Mouse (Mus musculus): ENCODE results near the gene Anapc1.
"Not testable (repeated sequence)": the region's sequence is repeated elsewhere in the genome, so short reads cannot be mapped to it uniquely, and the experiment has no call there.

Anapc1 gene

DNA sequence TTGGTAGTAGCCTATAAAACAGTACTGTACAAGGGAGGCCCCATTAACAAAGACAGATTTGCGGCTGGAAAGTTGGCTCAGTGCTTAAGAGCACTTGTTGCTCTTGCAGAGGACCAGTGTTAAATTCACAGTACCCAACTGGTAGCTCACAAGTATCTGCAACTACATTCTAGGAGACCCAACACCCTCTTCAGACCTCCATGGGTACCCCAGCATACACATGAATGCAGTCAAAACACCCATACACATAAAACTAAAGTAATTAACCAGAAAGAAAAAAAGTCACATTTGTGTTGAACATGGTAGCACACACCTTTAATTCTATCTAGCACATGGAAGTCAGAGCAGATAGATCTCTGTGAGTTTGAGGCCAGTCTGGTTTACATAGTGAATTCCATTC, 9.9 kb upstream of the Anapc1 start:
- no peak for ATAC-seq (ENCODE audit: low TSS enrichment)

DNA sequence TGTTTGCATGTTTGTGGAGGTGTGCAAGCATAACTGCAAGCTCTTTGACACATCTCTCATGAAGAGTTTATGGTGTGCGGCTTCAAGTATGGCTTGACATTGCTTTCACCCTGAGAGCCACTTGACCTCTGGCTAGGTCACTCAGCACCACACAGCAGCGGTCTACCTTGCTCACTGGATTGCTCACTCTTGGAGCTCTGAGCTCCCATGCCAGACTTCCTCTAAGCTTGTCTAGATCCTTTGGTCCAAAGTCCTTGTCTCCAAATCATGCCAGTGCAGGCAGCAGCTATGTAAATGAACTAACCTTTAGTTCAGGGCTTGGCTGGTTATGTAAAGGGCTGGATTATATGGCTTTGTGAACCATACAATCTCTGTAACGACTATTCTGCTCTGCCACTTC, 9.2 kb upstream of the Anapc1 start:
- ATAC-seq (ENCODE audit: low TSS enrichment): no peak

DNA sequence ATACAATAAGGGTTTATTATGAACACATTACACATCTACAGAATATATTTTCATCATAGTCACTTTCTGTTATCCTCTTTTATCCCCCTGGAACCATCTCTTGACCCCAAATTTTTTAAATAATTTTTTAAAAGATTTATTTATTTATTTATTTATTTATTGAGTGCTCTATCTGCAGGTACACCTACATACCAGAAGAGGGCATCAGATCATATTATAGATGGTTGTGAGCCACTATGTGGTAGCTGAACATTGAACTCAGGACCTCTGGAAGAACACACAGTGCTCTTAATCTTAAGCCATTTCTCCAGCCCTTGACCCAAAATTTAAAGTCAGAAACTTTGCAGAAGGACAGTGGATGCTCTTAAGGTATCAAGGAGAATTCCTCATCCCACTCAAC, 7.4 kb upstream of the Anapc1 start:
- ATAC-seq (ENCODE audit: low TSS enrichment): no peak

DNA sequence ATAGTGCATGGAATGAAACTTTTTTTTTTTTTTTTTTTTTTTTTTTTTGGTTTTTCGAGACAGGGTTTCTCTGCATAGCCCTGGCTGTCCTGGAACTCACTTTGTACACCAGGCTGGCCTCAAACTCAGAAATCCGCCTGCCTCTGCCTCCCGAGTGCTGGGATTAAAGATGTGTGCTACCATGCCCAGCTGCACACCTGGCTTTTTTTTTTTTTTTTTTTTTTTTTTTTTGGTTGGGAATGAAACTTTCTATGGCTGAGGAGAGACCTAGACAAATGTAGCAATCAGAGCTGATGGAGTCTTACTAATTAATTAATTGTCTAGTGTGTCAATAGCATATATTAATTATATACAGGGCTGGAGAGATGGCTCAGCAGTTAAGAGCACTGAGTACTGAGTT, 6.6 kb upstream of the Anapc1 start:
- ATAC-seq (ENCODE audit: low TSS enrichment): not testable (repeated sequence)

DNA sequence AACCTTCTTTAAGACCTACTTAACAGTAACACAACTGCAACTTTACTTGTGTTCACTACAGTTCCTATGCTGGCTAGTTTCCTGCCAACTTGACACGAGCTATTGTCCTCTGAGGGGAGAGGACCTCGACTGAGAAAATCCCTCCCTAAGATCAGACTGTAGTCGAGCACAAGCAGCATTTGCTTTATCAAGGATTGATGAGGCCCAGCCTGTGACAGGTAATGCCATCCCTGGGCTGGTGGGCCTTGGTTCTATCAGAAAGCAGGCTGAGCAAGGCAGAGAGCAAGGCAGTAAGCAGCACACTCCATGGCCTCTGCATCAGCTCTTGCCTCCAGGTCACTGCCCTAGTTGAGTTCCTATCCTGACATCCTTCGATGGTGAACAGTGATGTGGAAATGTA, 6.0 kb upstream of the Anapc1 start:
- no peak for ATAC-seq (ENCODE audit: low TSS enrichment)

DNA sequence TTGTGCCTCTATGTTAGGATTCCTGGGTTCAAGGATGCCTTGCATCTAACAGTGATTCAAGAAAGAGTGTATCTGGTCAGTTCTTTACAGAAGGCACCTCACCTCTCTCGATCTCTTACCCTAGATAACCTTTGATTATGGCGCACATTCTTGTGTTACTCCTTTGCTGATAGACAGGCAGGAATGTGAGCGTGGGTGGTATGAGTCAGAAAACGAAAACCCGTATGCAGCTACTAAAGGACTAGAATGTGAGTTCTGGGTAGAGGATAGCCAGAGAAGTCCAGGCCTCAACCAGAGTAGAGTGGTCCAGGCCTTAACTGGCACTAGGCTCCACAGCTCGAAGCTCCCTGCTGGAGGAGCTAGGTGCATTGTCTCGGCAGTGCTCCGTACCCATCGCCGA, 5.6 kb upstream of the Anapc1 start:
- ATAC-seq (ENCODE audit: low TSS enrichment): no peak

DNA sequence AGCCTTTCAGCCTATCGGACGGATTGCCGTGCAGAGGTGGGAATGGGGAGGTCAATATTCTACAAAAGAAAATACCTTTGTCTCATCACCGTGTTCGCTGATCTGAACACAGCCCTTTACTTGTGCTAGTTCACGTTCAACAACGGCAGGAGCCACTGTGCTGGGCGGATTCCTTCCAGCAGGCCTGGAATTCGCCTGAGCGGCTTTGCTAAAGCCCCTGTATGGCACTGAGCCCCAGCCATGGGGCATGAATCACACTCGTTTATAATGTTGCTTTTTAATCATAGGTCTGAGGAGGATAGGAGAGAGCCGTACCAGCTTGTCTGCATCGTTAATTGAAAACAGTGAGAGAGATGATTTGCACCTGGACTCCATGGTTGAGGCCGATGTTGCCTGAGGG, 5.1 kb upstream of the Anapc1 start:
- no peak for ATAC-seq (ENCODE audit: low TSS enrichment)

DNA sequence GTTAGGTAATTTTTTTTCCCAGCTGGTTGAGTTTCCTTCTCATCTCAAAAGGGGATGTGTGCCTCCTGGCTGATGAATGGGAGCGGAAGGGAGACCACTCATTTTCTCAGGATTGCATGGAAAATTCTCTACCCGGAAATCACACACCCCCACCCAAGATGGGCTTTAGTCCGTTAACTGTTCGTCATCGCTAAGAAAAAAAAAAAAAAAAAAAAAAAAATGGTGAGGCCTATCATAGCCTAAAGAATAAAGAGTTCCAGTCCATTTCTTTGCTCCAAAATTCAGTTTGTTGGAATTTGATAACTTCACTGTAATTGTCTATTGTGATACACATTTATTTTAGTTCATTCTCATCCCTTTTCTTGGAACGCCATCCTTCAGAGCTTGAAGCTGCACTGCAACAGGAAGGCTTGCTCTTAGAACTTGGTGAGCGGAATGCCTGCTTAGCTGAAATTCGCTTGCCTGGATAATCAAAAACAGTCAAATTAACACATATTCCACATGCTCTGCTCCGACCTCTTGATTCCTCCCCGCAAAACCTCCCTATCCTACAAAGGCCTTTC, 448 bp upstream of the Anapc1 start:
- ATAC-seq (ENCODE audit: low TSS enrichment): peak; percentile 81

DNA sequence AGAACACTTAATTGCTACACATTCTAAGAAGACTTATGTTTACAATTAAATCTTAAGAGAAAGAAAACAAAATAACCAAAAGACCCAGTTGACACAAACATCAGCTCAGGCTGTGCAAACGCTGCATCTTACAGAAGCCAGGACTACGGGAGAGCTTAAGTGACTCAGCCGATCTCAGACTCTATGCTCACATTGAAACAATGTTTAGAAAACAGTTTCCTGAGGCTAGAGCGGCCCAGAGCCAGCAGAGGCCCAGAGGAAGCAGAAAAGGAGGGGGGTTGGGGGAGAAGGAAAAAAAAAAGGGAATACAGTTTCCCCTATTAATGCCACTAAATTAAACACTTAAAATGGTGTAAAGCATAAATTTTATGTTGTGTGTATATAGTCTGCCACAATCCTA, 6.5 kb downstream of the Anapc1 start:
- no peak for ATAC-seq (ENCODE audit: low TSS enrichment)

DNA sequence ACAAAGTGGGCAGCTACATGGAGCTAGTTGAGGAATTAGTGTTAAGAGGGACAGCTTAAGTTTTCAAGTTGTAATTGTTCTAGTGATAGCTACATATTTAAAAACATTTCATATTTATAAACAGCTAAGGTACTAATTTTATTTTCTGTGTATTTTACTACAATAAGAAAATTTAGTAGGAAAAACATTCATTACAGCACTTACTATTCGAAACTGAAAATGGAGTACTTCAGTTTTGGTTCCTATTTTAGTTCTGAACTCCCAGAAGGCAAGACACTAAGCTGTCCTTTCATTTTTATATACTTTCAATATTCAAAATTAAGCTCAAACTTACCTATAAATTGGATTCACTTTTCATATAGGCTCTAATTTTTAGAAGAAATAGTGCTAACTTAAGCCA, 66.6 kb downstream of the Anapc1 start:
- ATAC-seq (ENCODE audit: low TSS enrichment): no peak

DNA sequence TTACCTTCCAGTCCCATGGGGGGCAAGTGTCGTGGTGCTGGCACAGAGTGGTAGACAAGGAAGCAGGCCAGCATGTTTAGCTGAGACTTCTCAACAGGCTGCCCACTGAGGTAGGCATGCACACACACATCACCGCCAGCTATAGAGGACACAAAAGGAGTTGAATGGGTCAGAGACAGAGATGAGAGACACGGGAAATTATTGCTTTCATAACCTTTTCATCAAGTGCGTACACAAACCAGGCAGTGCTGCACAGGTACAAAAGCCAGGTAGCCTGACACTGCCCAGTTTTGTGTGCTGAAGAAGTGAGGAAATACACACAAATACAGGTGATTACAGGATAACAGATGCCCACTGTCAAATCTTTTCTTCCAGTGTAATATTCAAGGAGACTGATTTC, 71.8 kb downstream of the Anapc1 start:
- no peak for ATAC-seq (ENCODE audit: low TSS enrichment)

DNA sequence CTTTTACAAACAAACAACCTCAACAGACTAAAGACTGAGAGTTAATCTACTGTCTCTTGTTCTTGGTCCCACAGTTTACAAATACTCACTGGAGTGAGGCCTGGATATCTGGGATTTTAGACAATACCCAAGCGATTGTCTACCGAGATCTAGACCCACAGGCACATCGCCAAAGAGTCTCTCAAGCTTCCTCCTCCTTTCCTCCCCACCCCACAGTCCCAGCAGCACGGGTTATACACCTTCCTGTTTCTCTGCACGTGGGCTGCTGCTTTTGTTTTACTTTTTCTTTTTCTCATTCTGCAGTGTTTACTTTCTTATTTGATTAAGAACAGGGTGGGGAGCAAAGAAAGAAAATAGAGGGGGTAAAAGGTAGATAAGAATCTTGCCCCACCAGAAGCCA, 73.8 kb downstream of the Anapc1 start:
- no peak for ATAC-seq (ENCODE audit: low TSS enrichment)

DNA sequence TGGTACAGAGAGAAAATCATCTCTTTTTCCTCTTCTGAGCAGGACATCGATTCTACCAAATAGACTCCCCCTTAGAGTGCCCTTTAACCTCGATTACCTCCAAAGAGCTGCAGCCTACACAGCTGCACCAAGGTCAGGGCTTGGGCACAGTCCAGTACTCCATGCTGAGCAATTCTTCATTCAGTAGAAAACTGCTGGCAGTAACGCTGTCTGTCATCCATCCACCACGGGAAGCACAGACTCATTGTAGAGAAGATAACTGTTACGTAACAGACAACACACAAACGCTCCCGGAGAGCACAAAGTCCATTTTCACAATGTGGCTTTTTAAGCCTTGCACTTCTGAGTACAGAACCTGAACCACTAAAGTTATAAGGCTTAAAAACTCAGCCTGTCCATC, 74.9 kb downstream of the Anapc1 start:
- ATAC-seq (ENCODE audit: low TSS enrichment): no peak

DNA sequence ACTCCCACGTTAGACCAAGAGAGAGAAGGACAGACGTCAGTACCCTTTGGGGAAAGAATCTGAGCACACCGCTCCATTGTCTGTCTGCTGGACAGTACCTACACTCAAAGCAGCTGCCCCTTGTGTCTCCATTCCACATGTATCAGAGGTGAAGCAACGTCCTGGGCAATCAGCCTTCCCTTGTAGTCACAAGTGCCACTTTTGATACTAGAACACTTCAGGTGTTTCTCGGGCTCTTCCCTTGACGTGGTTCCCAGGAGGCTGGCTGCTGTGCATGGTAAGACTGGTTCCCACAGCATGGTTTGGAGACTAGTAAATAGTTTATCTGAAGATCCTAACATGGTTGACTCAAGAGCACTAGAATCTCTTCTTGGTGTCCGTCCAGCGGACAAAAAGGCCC, 76.0 kb downstream of the Anapc1 start:
- ATAC-seq (ENCODE audit: low TSS enrichment): no peak

DNA sequence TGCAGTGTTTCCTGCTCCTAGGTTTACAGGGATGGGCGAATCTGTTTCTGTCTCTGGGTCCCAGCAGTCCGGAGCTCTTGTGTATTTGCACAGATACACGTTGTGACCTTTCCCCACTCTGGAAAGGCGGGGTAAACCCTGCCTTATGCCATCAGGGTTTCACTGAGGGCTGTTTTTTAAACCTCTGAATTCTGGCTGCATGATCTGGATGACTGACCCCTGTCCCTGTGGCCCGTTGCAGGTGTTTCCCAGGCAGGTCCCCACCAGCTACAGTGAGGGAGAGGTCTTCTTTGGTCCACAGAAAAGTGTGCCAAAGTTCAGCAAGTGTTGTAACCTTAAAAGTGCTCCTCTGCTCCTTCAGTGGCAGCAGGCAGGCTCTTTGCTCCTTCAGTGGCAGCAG, 77.9 kb downstream of the Anapc1 start:
- ATAC-seq (ENCODE audit: low TSS enrichment): no peak

DNA sequence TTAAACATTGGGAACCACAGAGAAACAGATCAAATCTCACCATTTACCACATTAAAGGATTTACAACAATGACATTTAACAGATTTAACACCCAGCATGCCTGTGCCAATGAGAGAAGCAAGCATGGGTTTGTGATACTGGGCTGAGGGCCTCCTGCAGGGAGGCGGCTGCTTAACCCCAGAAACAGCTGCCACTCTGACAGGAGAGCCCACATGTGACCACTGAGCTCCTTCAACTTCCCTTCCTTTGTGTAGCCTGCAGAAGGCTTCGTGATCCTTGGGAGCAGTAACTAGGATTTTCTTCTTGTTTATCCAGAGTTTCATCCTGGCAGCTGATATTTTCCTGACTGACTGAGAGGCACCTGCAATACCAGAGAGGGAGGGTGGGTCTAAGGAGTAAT, 85.7 kb downstream of the Anapc1 start:
- no peak for ATAC-seq (ENCODE audit: low TSS enrichment)

DNA sequence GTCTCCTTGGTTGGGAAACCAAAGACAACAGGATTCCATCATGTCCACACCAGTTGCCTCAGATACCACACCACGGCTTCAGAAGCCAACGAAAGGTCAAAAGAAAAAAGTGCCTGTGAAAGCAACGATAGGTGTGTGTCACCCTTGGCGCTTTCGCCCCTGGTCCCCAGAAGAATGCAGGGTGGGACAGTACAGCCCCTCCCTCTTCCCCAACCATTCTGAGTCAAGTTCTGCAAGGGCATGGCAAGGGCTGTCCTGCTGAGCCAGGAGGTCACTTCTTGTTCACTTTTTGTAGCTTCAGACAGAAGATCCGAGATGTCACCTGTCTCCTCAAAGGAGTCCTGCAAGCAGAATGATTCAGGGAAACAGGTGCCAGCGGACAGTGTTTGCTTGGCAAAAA, 94.9 kb downstream of the Anapc1 start:
- ATAC-seq (ENCODE audit: low TSS enrichment): no peak

DNA sequence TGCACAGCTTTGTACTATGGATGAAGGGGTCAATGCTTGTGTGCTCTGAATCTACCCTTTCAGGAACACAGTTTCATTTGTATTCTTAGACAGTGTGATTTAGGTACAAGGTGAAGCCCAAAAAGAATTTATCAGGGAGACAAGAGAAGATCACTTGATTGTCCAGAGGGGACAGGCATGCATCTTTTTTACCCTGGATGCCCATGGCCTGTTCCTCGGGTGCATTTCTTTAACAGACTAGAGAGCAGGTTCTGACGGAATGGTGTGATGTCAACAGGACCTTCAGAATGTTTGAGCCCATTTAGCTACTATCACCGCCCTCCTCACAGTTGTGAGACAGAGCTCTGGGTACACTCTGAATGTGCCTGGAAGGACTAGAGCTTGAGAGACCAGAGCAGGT, 96.3 kb downstream of the Anapc1 start, which contains the start of gene Spdye4c:
TSS of gene Spdye4c (plus strand) at position 301 of the 400 bp plus-strand sequence.
- ATAC-seq (ENCODE audit: low TSS enrichment): no peak

DNA sequence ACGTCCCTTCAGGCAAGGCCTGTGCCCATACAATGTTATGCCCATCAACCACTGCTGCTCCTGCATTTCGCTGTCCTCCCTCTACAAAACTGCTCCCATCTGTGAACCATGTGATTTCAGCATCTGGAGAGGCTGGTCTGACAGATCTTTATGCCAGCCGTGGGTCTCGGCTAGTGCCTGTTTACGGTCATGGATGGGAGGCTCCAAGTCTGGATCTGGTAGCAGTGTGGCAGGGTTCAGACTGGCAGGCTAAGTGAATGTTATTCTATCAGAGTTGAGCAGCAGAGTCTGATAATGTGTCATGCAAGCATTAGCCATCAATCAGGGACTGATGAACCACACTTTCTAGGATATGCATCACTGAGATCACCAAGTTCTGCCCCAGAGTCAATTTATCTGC, 104.3 kb downstream of the Anapc1 start:
- no peak for ATAC-seq (ENCODE audit: low TSS enrichment)

DNA sequence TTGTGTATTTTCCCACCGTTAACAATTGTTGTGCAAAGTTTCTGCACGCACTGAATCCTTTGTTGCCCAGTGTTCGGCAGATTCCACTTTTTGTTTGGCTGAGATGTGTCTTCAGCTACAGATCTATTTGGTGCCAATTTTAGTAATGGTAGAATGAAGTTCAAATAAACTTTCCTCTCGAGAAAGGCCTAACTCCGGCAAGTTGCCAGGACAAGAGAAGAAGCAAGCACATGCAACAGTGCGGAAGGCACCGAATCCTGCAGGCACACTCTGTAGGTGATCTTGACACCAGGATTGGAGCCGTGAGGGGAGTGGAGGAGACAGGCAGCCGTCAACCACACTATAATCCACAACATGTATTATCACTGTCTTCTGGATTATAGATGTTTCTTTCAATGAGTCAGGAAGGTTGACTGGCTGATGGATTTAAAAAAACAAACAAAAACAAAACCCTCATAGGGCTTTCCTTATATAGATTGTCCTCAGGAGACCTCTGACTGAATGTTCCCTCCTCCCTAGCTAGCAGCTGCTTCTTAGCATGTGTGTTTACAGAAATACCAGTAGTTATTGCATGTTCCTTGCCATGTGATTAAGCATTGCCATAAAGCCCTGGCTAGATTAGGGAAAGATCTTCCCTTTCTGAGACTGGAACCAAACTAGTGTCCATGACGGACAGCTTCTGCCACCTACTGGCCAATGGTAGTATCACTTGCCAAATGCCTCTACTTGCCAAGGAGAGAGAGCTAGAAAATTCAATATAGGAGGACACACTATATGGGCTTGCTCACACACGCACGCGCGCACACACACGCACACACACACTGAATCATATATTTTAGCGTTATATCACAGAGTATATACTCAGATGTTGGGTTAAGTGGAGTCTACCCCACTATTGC, 114.2 kb downstream of the Anapc1 start:
- peak; percentile 90 for ATAC-seq (ENCODE audit: low TSS enrichment)

DNA sequence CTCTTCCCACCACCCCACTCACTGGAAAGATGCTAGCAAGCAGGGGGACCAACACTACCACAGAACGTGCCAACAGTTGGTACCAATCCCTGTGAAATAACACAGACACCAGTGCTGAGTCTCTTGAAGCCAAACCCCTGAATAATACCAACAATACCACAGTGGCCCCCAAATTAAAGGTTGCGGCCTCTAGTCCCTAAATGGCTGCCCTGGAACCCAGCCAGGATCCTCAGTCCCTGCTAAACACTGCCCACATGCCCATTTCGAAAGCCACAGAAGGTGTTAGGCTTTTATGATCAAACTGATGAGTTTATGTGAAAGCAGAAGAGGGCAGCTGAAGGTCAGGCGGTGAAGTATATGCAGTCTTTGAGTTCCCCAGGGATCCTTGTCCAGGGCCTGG, 116.2 kb downstream of the Anapc1 start:
- ATAC-seq (ENCODE audit: low TSS enrichment): no peak

DNA sequence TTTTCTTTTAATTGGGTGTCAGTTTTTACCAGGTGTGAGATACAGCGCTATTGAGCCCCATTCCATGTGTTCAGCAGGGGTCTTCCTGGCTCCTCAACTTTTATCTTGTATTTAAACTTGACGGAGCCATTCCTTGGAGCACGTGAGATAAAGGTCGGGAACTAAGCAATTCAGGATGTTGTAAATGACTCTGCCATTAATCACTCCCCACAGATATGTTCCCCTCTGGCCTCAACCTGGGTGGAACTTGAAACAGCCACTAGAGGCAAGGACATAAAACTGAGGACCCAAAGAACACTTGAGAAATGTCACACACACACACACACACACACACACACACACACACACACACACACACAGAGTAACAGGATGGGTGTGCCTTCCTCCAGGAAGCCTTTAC, 118.7 kb downstream of the Anapc1 start:
- ATAC-seq (ENCODE audit: low TSS enrichment): no peak

DNA sequence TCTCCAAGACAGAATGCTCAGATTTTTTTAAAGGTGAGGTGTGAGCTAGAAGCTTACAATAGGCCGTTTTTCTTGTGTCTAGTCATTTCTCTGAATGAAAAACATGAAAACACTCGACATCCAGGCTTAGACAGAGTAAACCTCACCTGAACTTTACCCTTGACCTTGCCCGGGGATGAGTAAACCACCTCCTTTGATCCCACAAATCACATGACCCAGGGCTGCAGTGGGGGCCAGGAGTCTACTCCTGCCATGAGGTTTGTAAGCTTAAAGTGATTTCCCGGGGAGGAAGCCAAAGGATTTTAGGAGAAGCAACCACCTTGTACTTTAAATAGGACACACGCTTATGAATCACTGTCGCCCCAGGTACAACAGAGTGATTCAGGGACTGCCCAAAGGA, 119.2 kb downstream of the Anapc1 start:
- no peak for ATAC-seq (ENCODE audit: low TSS enrichment)

Data from frontal cortex, adult (tissue).